Mouse (Mus musculus) forebrain, embryonic 10.5 days (tissue): ENCODE measurements around the gene Zfp2. TPM values are rescaled to one million over a fixed set of nuclear protein-coding genes. Genes with fewer than 3 reads are reported as not detected.

ENCODE experiments used
- polyA plus RNA-seq: library from polyadenylated mRNA; unstranded; fragments of >200 nt; fragmentation: Nextera tagmentation; extraction: Ambion mirVana; gene quantifications from 2 replicates; pipeline ENCODE4 v1.2.1, GENCODE M21; 2016

Gene Zfp2
- polyA plus RNA-seq, 1 experiment from 2014 or later = 25.8 TPM

Other genes with a start within 250 kb of the Zfp2 start
- 31.1 and 31.5 TPM in 2 replicates for gene Zfp354c, start 88.4 kb downstream of the Zfp2 start, polyA plus RNA-seq
- gene Zfp879, start 74.6 kb downstream of the Zfp2 start, polyA plus RNA-seq = 0.84 and 0.86 TPM in 2 replicates
- gene Grm6, start 65.5 kb downstream of the Zfp2 start, polyA plus RNA-seq = not detected in 2 replicates
- gene Zfp454, start 28.5 kb downstream of the Zfp2 start, polyA plus RNA-seq = 13.3 and 14.0 TPM in 2 replicates
- 0.77 and 1.3 TPM in 2 replicates for gene Zfp354b, start 15.5 kb upstream of the Zfp2 start, polyA plus RNA-seq
- gene 4933414I15Rik, start 27.6 kb upstream of the Zfp2 start, polyA plus RNA-seq = not detected in 2 replicates
- not detected in 2 replicates for gene Prop1, start 37.6 kb upstream of the Zfp2 start, polyA plus RNA-seq
- not detected in 2 replicates for gene Olfr1378, start 50.4 kb upstream of the Zfp2 start, polyA plus RNA-seq
- not detected in 2 replicates for gene Olfr1377, start 65.8 kb upstream of the Zfp2 start, polyA plus RNA-seq
- gene Olfr51, start 87.4 kb upstream of the Zfp2 start, polyA plus RNA-seq = not detected in 2 replicates
- 0.10 TPM in 1 of 2 replicates, not detected in the other for gene Olfr54, start 98.1 kb upstream of the Zfp2 start, polyA plus RNA-seq
- gene Olfr1375, start 131.9 kb upstream of the Zfp2 start, polyA plus RNA-seq = not detected in 2 replicates
- gene Zfp354a, start 143.1 kb upstream of the Zfp2 start, polyA plus RNA-seq = 7.6 and 8.6 TPM in 2 replicates